Mouse (Mus musculus): ENCODE measurements at regions not wholly inside any gene's neighbourhood (a gene's known extent, or its start where the extent isn't known, plus 50 kb on each side); places are given as distances from the start of the nearest gene placed in this dataset.
"Not testable (repeated sequence)": the region's sequence is repeated elsewhere in the genome, so short reads cannot be mapped to it uniquely, and the experiment has no call there.

DNA sequence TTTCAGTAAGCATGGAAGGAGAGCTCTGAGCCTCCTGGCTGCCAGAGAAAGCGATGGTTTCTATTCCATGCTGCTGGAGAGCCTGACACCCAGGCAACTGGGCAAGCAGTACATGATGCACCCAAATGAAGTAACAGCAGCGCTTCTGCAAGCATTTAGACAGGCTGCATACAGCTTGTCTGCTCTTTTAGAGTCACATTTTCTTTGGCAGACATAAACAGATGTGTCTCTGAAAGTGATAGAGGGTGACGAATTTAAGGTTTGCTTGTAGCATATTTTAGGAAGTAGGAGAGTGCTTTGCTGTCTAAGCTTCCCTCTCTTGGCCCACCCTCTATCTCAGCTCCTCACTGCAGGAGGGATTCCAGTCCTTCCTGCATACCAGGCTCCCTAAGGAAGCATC is 384.0 kb upstream of the Klhl29 start:
- DNase-seq = no peak

- no peak for DNase-seq
Observed at GRCm38 (mm10) chr12:5757766-5758165, 382.3 kb upstream of the Klhl29 start.

GRCm38 (mm10) chr12:5757361-5757760 is 381.9 kb upstream of the Klhl29 start:
- DNase-seq = no peak

GRCm38 (mm10) chr12:5753831-5754230 is 378.3 kb upstream of the Klhl29 start:
- DNase-seq = no peak

DNA sequence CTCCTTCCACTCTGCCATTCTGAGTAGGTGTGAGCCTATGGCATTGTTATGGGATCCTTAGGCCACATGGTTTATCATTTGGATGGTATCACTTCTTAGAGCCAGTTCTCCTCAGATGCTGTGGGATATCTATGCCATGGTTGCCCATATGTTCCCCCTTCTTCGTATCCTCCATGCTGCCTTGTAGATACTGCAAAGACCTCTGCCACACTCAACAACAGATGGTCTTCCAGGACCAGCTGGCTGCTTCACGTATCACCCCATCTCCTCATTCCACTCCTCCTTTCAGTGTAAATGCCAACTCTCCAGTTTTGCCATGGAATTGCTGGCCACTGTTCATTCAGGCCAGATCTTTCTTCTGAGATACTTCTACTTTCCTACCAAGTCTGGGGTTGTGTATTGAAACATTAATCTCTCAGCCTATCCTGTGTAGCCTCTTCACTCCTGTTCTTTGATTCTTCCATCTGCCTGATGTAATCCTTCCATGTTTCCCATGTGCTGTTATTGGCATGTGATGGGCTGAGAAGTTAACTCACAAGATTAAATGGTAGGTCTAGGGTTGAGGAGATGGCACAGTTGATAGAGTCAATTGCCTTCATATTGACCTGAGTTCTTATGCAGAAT is 368.7 kb upstream of the Klhl29 start:
- no peak for DNase-seq

- DNase-seq = no peak
Observed at GRCm38 (mm10) chr12:5736066-5736465, 360.6 kb upstream of the Klhl29 start.

GRCm38 (mm10) chr12:5734902-5735301 is 359.4 kb upstream of the Klhl29 start:
- DNase-seq = no peak

- DNase-seq = no peak
Observed at GRCm38 (mm10) chr12:5723113-5723512, 347.6 kb upstream of the Klhl29 start.

- DNase-seq = peak; percentile 15
Observed at GRCm38 (mm10) chr12:5717527-5717926, 342.0 kb upstream of the Klhl29 start.

DNA sequence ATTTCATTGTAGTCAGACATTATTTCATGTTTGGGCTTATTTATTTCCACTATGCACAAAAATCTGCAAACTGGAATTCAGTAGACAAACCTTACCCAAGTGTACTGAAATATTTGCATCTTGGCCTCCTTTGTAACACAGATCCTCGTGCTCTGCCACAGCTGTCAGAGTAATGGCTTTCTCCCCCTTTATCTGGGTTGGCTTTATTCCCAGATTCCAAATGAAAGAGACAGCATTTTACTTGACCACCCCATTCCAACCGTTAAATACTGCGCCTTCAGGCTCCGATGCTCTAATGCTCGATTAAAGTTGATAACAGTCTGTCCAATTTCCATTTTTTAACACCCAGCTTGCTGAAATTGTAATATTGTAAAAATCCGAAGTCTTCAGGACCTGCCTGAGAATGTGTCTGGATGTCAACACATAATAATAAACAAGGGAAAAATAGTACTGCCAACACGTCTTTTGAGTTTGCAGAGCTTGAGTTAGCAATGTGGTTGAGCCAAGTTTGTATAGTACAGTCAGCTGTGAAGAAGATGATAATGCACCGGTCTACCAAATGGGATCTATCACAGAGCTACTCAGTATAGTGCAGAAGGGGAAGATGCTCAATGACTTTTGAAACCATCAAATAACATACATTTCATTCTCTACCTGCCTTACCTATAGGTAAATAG is 323.4 kb upstream of the Klhl29 start:
- DNase-seq = no peak

DNA sequence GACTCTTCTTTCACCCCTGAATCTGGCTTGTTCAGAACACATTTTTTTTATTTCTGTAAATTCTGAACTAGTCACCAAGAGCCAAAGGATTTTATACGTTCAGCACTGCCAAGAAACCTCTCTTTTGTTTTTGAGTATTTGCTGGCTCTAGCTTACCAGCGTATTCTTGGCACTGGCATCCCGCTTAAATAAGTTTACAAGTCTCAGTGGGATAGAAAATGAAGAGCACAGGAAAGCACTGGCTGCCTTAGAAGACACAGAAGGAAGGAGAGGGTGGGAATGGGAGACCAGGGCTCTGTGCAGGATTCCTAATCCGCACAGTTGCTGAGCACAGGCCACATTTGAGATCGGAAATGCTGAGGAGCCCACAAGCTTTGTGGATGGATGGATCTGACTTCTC is 306.7 kb upstream of the Klhl29 start:
- no peak for DNase-seq

GRCm38 (mm10) chr12:5678126-5678525 is 302.6 kb upstream of the Klhl29 start:
- DNase-seq = not testable (repeated sequence)

GRCm38 (mm10) chr12:5668486-5668885 is 293.0 kb upstream of the Klhl29 start:
- peak; percentile 12 for DNase-seq

DNA sequence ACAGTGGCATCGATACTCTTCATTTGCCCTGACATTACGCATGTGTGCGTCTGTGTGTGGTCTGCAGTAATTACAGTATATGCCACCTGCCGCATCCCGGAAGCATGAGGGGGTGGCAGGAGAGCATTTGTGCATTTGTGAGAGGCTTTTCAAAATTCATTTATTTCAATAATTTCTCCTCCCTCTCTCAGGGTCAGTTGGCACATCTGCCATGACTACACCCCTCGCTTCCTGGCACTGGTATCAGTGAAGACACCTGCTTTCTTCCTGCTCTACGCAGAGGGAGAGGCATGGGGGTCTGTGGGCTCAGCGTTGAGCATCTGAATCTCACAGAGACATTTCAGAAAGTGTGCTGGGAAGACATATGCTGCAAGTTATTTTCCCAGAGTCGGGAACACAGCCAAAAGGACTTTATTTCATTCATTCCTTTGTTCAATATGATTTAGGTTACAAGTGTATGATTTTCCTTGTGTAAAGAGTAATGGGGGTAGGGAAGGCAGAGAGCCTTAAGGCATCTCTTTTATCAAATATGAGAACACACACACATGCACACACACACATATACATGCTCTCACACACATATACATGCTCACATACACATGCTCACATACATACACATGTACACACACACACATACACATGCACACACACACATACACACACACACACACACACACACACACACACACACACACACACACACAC is 262.2 kb upstream of the Klhl29 start:
- no peak for DNase-seq

- no peak for DNase-seq
Observed at GRCm38 (mm10) chr12:5633971-5634370, 258.5 kb upstream of the Klhl29 start.

- DNase-seq = no peak
Observed at GRCm38 (mm10) chr12:5601084-5601654, 225.7 kb upstream of the Klhl29 start.

- DNase-seq = no peak
Observed at GRCm38 (mm10) chr12:5599426-5599825, 223.9 kb upstream of the Klhl29 start.

DNA sequence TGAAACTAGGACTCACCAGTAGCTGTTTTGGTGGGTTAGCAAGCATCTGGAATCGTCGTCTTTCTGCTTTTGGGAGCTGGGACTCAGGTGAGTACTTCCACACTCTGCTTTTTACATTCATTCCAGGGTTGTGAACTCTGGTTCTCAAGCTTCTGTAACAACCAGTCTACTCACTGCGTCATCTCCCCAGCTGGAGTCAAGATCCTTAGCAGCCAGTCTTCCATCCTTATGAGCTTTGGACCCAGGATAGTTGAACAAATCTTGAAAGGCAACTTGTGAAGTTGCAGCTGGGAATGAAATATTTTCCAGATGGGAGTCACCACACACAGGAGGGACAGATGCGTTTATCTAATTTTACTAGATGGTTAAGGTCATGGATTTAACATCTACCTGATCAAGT is 223.5 kb upstream of the Klhl29 start:
- no peak for DNase-seq

DNA sequence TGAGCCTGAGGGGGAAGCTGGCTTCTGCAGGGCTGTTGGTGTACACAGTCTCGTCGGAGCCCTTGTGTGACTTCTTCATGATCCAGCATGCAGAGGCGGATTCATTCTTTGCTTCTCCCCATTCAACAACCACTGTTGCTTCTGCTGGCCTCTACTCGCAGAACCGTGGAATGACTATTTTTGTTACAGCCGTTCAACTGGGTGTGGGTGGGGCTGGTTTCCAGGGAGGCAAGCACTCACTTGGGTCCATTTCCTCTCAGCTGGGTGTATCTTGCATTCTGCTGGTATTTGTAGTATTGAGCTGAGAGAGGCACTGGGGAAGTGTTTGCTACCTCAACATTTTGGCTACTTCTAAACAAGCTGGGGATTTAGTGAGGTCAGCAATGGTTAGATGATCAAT is 197.3 kb upstream of the Klhl29 start:
- DNase-seq = no peak

- DNase-seq = no peak
Observed at GRCm38 (mm10) chr12:5568941-5569340, 193.5 kb upstream of the Klhl29 start.

- no peak for DNase-seq
Observed at GRCm38 (mm10) chr12:5566231-5566630, 190.7 kb upstream of the Klhl29 start.

DNA sequence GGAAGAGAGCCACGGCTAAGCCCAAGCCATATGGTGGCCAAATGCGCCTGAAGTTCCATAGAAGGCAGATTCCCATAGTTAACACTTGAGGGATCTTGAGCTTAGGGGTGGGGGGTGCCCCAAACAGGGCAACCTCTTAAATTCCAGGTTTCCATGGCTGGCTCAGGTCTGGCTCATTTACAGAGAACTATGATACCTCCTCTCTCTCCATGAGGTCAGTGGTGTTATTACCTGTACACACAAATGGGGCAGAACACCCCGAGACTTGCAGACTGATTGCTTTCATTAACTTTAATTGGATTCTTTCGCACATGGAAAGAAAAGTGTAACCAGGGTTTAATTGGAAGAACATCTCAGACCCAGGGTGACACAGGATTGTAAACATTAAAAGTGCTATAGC is 177.1 kb upstream of the Klhl29 start:
- DNase-seq = no peak

DNA sequence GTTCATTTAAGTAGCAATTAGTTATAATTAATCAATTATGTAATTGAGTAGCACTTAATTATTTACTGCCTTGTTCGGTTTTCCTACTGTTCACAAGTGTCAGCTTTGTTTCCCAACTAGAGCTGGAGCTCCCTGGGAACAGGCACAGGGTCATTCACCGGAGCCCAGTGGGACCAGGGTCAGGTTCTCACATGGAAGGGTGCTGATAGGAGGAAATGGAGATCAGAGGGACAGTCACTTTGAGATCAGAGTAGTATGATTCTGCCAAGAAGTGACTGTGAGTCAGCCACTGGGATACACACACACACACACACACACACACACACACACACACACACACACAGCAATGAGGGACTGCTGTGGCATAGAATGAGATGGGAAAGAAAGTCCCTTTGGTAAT is 176.4 kb upstream of the Klhl29 start:
- no peak for DNase-seq

DNA sequence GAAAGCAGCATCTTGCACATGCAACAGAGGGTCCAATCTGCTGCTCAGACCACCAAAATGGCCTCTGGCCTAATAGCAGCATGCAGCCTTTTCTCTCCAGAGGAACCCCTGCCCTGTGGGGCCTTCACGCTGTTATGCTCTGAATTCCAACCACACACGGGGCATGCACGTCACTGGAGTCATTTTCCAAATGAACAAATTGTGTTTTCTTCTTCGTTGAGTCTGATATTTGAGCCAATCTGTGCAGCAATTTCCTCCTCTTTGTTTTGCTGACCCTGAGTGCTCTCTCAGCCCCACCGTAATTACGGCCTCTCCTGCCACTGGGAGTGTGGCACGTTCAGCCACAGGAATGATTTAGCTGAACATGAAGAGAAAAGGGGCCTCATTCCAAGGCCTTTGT is 174.3 kb upstream of the Klhl29 start:
- DNase-seq = no peak

Measured in lung, postnatal 14 days (tissue).